Mouse (Mus musculus) liver, embryonic 16.5 days (tissue): ENCODE results near the gene Kmt5c. TPM values are rescaled to one million over a fixed set of nuclear protein-coding genes. Genes with fewer than 3 reads are reported as not detected.

ENCODE experiments used
- ATAC-seq: fragments of 200-750 bp; cut with Nextera tagmentation; 2 replicates; pipeline ENCODE4 v1.8.0; 2017; ENCODE audit warnings: low read depth, mild to moderate bottlenecking, moderate number of reproducible peaks, moderate library complexity
- H3K27ac ChIP-seq: fragments of 300-500 bp; sonication (generic); 2 replicates; pipeline ENCODE4 v1.5.1; 2014; ENCODE audit warnings: mild to moderate bottlenecking, low read length
- H3K27me3 ChIP-seq: fragments of 300-500 bp; sonication (generic); 2 replicates; pipeline ENCODE4 v1.6.1; 2014; ENCODE audit warnings: low read depth, low read length, mixed read lengths; ENCODE audit not compliant: control insufficient read depth, insufficient read depth
- H3K36me3 ChIP-seq: fragments of 300-500 bp; sonication (generic); 2 replicates; pipeline ENCODE4 v1.6.1; 2014; ENCODE audit warnings: mild to moderate bottlenecking; ENCODE audit not compliant: control insufficient read depth, insufficient read depth
- H3K4me1 ChIP-seq: fragments of 300-500 bp; sonication (generic); 2 replicates; pipeline ENCODE4 v1.6.1; 2014; ENCODE audit warnings: low read depth, low read length, mixed read lengths; ENCODE audit not compliant: control insufficient read depth
- H3K4me2 ChIP-seq: fragments of 300-500 bp; sonication (generic); 2 replicates; pipeline ENCODE4 v1.6.1; 2014; ENCODE audit warnings: low read depth, low read length, mixed read lengths
- H3K4me3 ChIP-seq: fragments of 300-500 bp; sonication (generic); 2 replicates; pipeline ENCODE4 v1.5.1; 2014; ENCODE audit warnings: low read depth, mild to moderate bottlenecking, low read length
- H3K9ac ChIP-seq: fragments of 300-500 bp; sonication (generic); 2 replicates; pipeline ENCODE4 v1.6.1; 2014; ENCODE audit warnings: low read depth, low read length
- H3K9me3 ChIP-seq: fragments of 300-500 bp; sonication (generic); replicated peaks from 2 replicates; pipeline ENCODE4 v1.6.1; 2016; ENCODE audit warnings: low read length; ENCODE audit not compliant: control insufficient read depth
- WGBS: fragments of 180-500 bp; shearing (Covaris S2); extraction: QIAGEN DNeasy Blood & Tissue Kit; methylation state at CpG from one replicate; pipeline ENCODE4 v1.1.7; 2014; ENCODE audit not compliant: insufficient replicate concordance; 5-methylcytosine and 5-hydroxymethylcytosine counted together
- polyA plus RNA-seq: library from polyadenylated mRNA; unstranded; fragments of >200 nt; fragmentation: Nextera tagmentation; extraction: Ambion mirVana; gene quantifications from 2 replicates; pipeline ENCODE4 v1.2.1, GENCODE M21; 2015

Kmt5c gene
- polyA plus RNA-seq, 1 experiment from 2014 or later: 47.4 TPM

- H3K9ac ChIP-seq: peak overlapping the region; percentile 71
- no peaks in the 10 kb centered on the region for H3K27me3 ChIP-seq
- peak overlapping the region; percentile 73 for H3K4me3 ChIP-seq
- H3K9me3 ChIP-seq: no peaks in the 10 kb centered on the region
- WGBS: 3% methylated on average over 30 of the region's 30 CpGs
- H3K27ac ChIP-seq: peak overlapping the region; percentile 89
- H3K4me1 ChIP-seq: peaks cover 50% of the 10 kb centered on the region
- peak; percentile 78 for ATAC-seq
- peak overlapping the region; percentile 85 for H3K4me2 ChIP-seq
- H3K36me3 ChIP-seq: no peaks in the 10 kb centered on the region
These were observed 12.3 kb downstream of the Kmt5c start for GRCm38 (mm10) chr7:4751971-4752820.

GRCm38 (mm10) chr7:4752821-4753570, 13.1 kb downstream of the Kmt5c start, which contains the start of gene Cox6b2:
Gene Cox6b2 (minus strand): TSS chr7:4753094.
- peak; percentile 85 for ATAC-seq
- H3K27ac ChIP-seq: peak within 1 kb of the TSS; percentile 89
- H3K4me1 ChIP-seq: peaks cover 45% of the 10 kb centered on the region
- H3K36me3 ChIP-seq: no peaks in the 10 kb centered on the region
- peak within 1 kb of the TSS; percentile 85 for H3K4me2 ChIP-seq
- H3K4me3 ChIP-seq: peak within 1 kb of the TSS; percentile 73
- no peaks in the 10 kb centered on the region for H3K9me3 ChIP-seq
- 6% methylated on average over 24 of the region's 24 CpGs for WGBS
- H3K27me3 ChIP-seq: no peaks in the 10 kb centered on the region
- H3K9ac ChIP-seq: peak within 1 kb of the TSS; percentile 71

- Histone ChIP-seq H3K27ac (no peak overlapping the region), H3K4me3 (no peak overlapping the region), H3K9ac (no peak overlapping the region), H3K36me3 (no peaks in the 10 kb centered on the region), H3K4me1 (no peaks in the 10 kb centered on the region), H3K27me3 (no peaks in the 10 kb centered on the region), H3K9me3 (no peaks in the 10 kb centered on the region), H3K4me2 (no peak overlapping the region)
- WGBS: 22% methylated on average over 1 of the region's 1 CpGs
- no peak for ATAC-seq
These were observed 19.8 kb downstream of the Kmt5c start for GRCm38 (mm10) chr7:4759670-4760069.

GRCm38 (mm10) chr7:4764946-4765710, 25.2 kb downstream of the Kmt5c start:
- no peaks in the 10 kb centered on the region for H3K4me1 ChIP-seq
- H3K27me3 ChIP-seq: peaks cover 6% of the 10 kb centered on the region
- H3K9ac ChIP-seq: no peak overlapping the region
- no peak overlapping the region for H3K4me2 ChIP-seq
- H3K27ac ChIP-seq: no peak overlapping the region
- peak; percentile 43 for ATAC-seq
- H3K36me3 ChIP-seq: no peaks in the 10 kb centered on the region
- H3K9me3 ChIP-seq: no peaks in the 10 kb centered on the region
- 29% methylated on average over 4 of the region's 4 CpGs for WGBS
- no peak overlapping the region for H3K4me3 ChIP-seq

GRCm38 (mm10) chr7:4771202-4771601, 31.3 kb downstream of the Kmt5c start, which contains the start of gene Fam71e2:
Gene Fam71e2 (minus strand): TSS chr7:4771302.
- Histone ChIP-seq H3K4me1 (no peaks in the 10 kb centered on the region), H3K27ac (no peak within 1 kb of the TSS), H3K4me3 (no peak within 1 kb of the TSS), H3K9ac (no peak within 1 kb of the TSS), H3K4me2 (no peak within 1 kb of the TSS), H3K27me3 (peaks cover 27% of the 10 kb centered on the region), H3K36me3 (no peaks in the 10 kb centered on the region), H3K9me3 (no peaks in the 10 kb centered on the region)
- WGBS: 58% methylated on average over 3 of the region's 5 CpGs
- ATAC-seq: no peak

GRCm38 (mm10) chr7:4776131-4776530, 36.2 kb downstream of the Kmt5c start:
- no peaks in the 10 kb centered on the region for H3K36me3 ChIP-seq
- H3K9ac ChIP-seq: no peak overlapping the region
- H3K9me3 ChIP-seq: no peaks in the 10 kb centered on the region
- no peak for ATAC-seq
- H3K4me1 ChIP-seq: peaks cover 4% of the 10 kb centered on the region
- no peak overlapping the region for H3K27ac ChIP-seq
- H3K4me3 ChIP-seq: no peak overlapping the region
- H3K4me2 ChIP-seq: no peak overlapping the region
- WGBS: 32% methylated on average over 10 of the region's 10 CpGs
- H3K27me3 ChIP-seq: peaks cover 65% of the 10 kb centered on the region

GRCm38 (mm10) chr7:4776861-4777830, 37.2 kb downstream of the Kmt5c start:
- Histone ChIP-seq H3K27ac (no peak overlapping the region), H3K36me3 (no peaks in the 10 kb centered on the region), H3K4me2 (peak overlapping the region; percentile 54), H3K4me1 (peaks cover 4% of the 10 kb centered on the region), H3K9ac (no peak overlapping the region), H3K4me3 (peak overlapping the region; percentile 50), H3K9me3 (no peaks in the 10 kb centered on the region), H3K27me3 (peaks cover 73% of the 10 kb centered on the region)
- peak; percentile 66 for ATAC-seq
- WGBS: 1% methylated on average over 41 of the region's 56 CpGs
